11 mouse cellular contexts compared by ENCODE assay signal in genomic region chr19:6048681-6049410, GRCm38 (mm10). TPM values are rescaled to one million over a fixed set of nuclear protein-coding genes. Genes with fewer than 3 reads are reported as not detected.
DNase-seq lines count a peak whose midpoint lies in the region; ATAC-seq lines count a peak whose summit lies in the region.
"Had no signal": no experiment of that assay in that cellular context is flagged by ENCODE, and none has a peak within 500 bp of the region (broad histone marks: within the 10 kb centered on the region; RNA-seq: fewer than 3 reads in every experiment).

No protein-coding gene starts in this region.

- no peaks in the 10 kb centered on the region for H3K9me3 ChIP-seq in erythroblast, embryonic 14.5 days (ENCODE audit: control insufficient read depth, low read length)
- no peaks in the 10 kb centered on the region for H3K9me3 ChIP-seq in kidney, embryonic 16.5 days (ENCODE audit: low read length)
- H3K9me3 ChIP-seq in embryonic facial prominence, embryonic 12.5 days = no peaks in the 10 kb centered on the region
- no peaks in the 10 kb centered on the region for H3K9me3 ChIP-seq in neural tube, embryonic 13.5 days

- no peak for ATAC-seq in erythroblast, adult 5-6 weeks (replicated peaks; ENCODE audit: low FRiP score, poor library complexity, severe bottlenecking)
- no peak for ATAC-seq in kidney, embryonic 16.5 days (ENCODE audit: low FRiP score, low TSS enrichment)
- no peak for ATAC-seq in embryonic facial prominence, embryonic 12.5 days (ENCODE audit: insufficient number of reproducible peaks, insufficient read depth, low FRiP score, low TSS enrichment)
- ATAC-seq in neural tube, embryonic 13.5 days (ENCODE audit: low read depth) = no peak
- ATAC-seq: forebrain, embryonic 16.5 days had no signal

- peaks cover 72% of the 10 kb centered on the region for H3K36me3 ChIP-seq in erythroblast, embryonic 14.5 days (ENCODE audit: control insufficient read depth)
- H3K36me3 ChIP-seq in kidney, embryonic 16.5 days (ENCODE audit: insufficient read depth, low read length) = peaks cover 59% of the 10 kb centered on the region
- H3K36me3 ChIP-seq in embryonic facial prominence, embryonic 12.5 days = peaks cover 56% of the 10 kb centered on the region
- peaks cover 59% of the 10 kb centered on the region for H3K36me3 ChIP-seq in neural tube, embryonic 13.5 days

- H3K27me3 ChIP-seq in erythroblast, embryonic 14.5 days (ENCODE audit: control insufficient read depth) = no peaks in the 10 kb centered on the region
- no peaks in the 10 kb centered on the region for H3K27me3 ChIP-seq in kidney, embryonic 16.5 days (ENCODE audit: insufficient read depth, low read length)
- H3K27me3 ChIP-seq in embryonic facial prominence, embryonic 12.5 days = no peaks in the 10 kb centered on the region
- no peaks in the 10 kb centered on the region for H3K27me3 ChIP-seq in neural tube, embryonic 13.5 days

- H3K9ac ChIP-seq in kidney, embryonic 16.5 days (replicated peaks; ENCODE audit: low read length) = 0 out of 2 replicates have a peak overlapping the region, but pooled peaks have one; percentile 22
- H3K9ac ChIP-seq in embryonic facial prominence, embryonic 12.5 days = 0 out of 2 replicates have a peak overlapping the region, but pooled peaks have one; percentile 90
- no peak overlapping the region for H3K9ac ChIP-seq in neural tube, embryonic 13.5 days

- H3K27ac ChIP-seq in kidney, embryonic 16.5 days (ENCODE audit: low read length) = no peak overlapping the region
- H3K27ac ChIP-seq in embryonic facial prominence, embryonic 12.5 days = no peak overlapping the region
- no peak overlapping the region for H3K27ac ChIP-seq in neural tube, embryonic 13.5 days (replicated peaks)

- WGBS in kidney, embryonic 16.5 days = 84% methylated on average over 11 of the region's 11 CpGs
- WGBS in embryonic facial prominence, embryonic 12.5 days = 89% methylated on average over 11 of the region's 11 CpGs
- WGBS in neural tube, embryonic 13.5 days = 91% methylated on average over 11 of the region's 11 CpGs

- no peak overlapping the region for H3K4me2 ChIP-seq in kidney, embryonic 16.5 days (replicated peaks; ENCODE audit: low read depth, low read length)
- H3K4me2 ChIP-seq in embryonic facial prominence, embryonic 12.5 days (replicated peaks) = no peak overlapping the region
- peak overlapping the region; percentile 99; the same call in 1 of the 2 replicates for H3K4me2 ChIP-seq in neural tube, embryonic 13.5 days

- peaks cover 55% of the 10 kb centered on the region for H3K4me1 ChIP-seq in erythroblast, embryonic 14.5 days (ENCODE audit: control insufficient read depth)
- H3K4me1 ChIP-seq in kidney, embryonic 16.5 days (ENCODE audit: insufficient read depth, low read length) = peaks cover 16% of the 10 kb centered on the region
- H3K4me1 ChIP-seq in embryonic facial prominence, embryonic 12.5 days = peaks cover 17% of the 10 kb centered on the region
- peaks cover 27% of the 10 kb centered on the region for H3K4me1 ChIP-seq in neural tube, embryonic 13.5 days (replicated peaks)

- H3K4me3 ChIP-seq in erythroblast, embryonic 14.5 days (replicated peaks) = peak overlapping the region; percentile 95
- no peak overlapping the region for H3K4me3 ChIP-seq in kidney, embryonic 16.5 days (ENCODE audit: low read length)
- no peak overlapping the region for H3K4me3 ChIP-seq in embryonic facial prominence, embryonic 12.5 days
- H3K4me3 ChIP-seq in neural tube, embryonic 13.5 days = peak overlapping the region; percentile 88; the same call in 1 of the 2 replicates

- DNase-seq in kidney, postnatal 25 days = no peak
- DNase-seq in layer of hippocampus, adult 9-11 months = no peak
- no peak for DNase-seq in gastrocnemius, postnatal 10 days
- DNase-seq: layer of hippocampus, postnatal 36 days; lung, postnatal 36 days had no signal

RNA-seq across cellular contexts. Expression of gene Syvn1, which starts 2.5 kb away (rescaled TPM):
- polyA plus RNA-seq in erythroblast, embryonic 14.5 days (2012) = 9.5 and 10.2 TPM in 2 replicates
- total RNA-seq in erythroblast, adult 5-6 weeks (2015; ENCODE audit: low replicate concordance) = 35.5 and 43.0 TPM in 2 replicates
- total RNA-seq in erythroblast, adult 5-6 weeks (2017; ENCODE audit: low replicate concordance) = 9.9 and 16.0 TPM in 2 replicates
- polyA plus RNA-seq in kidney, embryonic 16.5 days (2015; fragmentation: Nextera tagmentation; extraction: Ambion mirVana) = 33.1 and 39.0 TPM in 2 replicates
- 26.4 and 29.8 TPM in 2 replicates for polyA plus RNA-seq in embryonic facial prominence, embryonic 12.5 days (2016; fragmentation: Nextera tagmentation; extraction: Ambion mirVana)
- polyA plus RNA-seq in neural tube, embryonic 13.5 days (2015; fragmentation: Nextera tagmentation; extraction: Ambion mirVana) = 36.2 and 37.0 TPM in 2 replicates
- 10 to 100 TPM; 18.4 to 22.1 TPM for total RNA-seq in gastrocnemius, postnatal 10 days (2021)

RNA-seq across cellular contexts. Expression of gene Mrpl49, which starts 8.7 kb away (rescaled TPM):
- polyA plus RNA-seq in erythroblast, embryonic 14.5 days (2012) = 4.9 and 6.3 TPM in 2 replicates
- 10.0 and 15.3 TPM in 2 replicates for total RNA-seq in erythroblast, adult 5-6 weeks (2015; ENCODE audit: low replicate concordance)
- 8.1 and 10.2 TPM in 2 replicates for total RNA-seq in erythroblast, adult 5-6 weeks (2017; ENCODE audit: low replicate concordance)
- polyA plus RNA-seq in kidney, embryonic 16.5 days (2015; fragmentation: Nextera tagmentation; extraction: Ambion mirVana) = 83.2 and 87.2 TPM in 2 replicates
- polyA plus RNA-seq in embryonic facial prominence, embryonic 12.5 days (2016; fragmentation: Nextera tagmentation; extraction: Ambion mirVana) = 79.3 and 79.4 TPM in 2 replicates
- 65.5 and 68.2 TPM in 2 replicates for polyA plus RNA-seq in neural tube, embryonic 13.5 days (2015; fragmentation: Nextera tagmentation; extraction: Ambion mirVana)
- total RNA-seq in gastrocnemius, postnatal 10 days (2021) = 10 to 100 TPM; 34.1 to 36.3 TPM

RNA-seq across cellular contexts. Expression of gene Fau, which starts 8.8 kb away (rescaled TPM):
- polyA plus RNA-seq in erythroblast, embryonic 14.5 days (2012) = 521 and 530 TPM in 2 replicates
- total RNA-seq in erythroblast, adult 5-6 weeks (2015; ENCODE audit: low replicate concordance) = 503 and 517 TPM in 2 replicates
- 317 and 511 TPM in 2 replicates for total RNA-seq in erythroblast, adult 5-6 weeks (2017; ENCODE audit: low replicate concordance)
- polyA plus RNA-seq in kidney, embryonic 16.5 days (2015; fragmentation: Nextera tagmentation; extraction: Ambion mirVana) = 644 and 690 TPM in 2 replicates
- polyA plus RNA-seq in embryonic facial prominence, embryonic 12.5 days (2016; fragmentation: Nextera tagmentation; extraction: Ambion mirVana) = 703 and 704 TPM in 2 replicates
- polyA plus RNA-seq in neural tube, embryonic 13.5 days (2015; fragmentation: Nextera tagmentation; extraction: Ambion mirVana) = 578 and 624 TPM in 2 replicates
- total RNA-seq in gastrocnemius, postnatal 10 days (2021) = 100 to 1,000 TPM; 669 to 708 TPM

RNA-seq across cellular contexts. Expression of gene Znhit2, which starts 12.1 kb away (rescaled TPM):
- 8.6 and 9.3 TPM in 2 replicates for polyA plus RNA-seq in erythroblast, embryonic 14.5 days (2012)
- 1.3 and 2.7 TPM in 2 replicates for total RNA-seq in erythroblast, adult 5-6 weeks (2015; ENCODE audit: low replicate concordance)
- 2.5 and 6.3 TPM in 2 replicates for total RNA-seq in erythroblast, adult 5-6 weeks (2017; ENCODE audit: low replicate concordance)
- polyA plus RNA-seq in kidney, embryonic 16.5 days (2015; fragmentation: Nextera tagmentation; extraction: Ambion mirVana) = 35.4 and 37.7 TPM in 2 replicates
- 38.1 and 39.3 TPM in 2 replicates for polyA plus RNA-seq in embryonic facial prominence, embryonic 12.5 days (2016; fragmentation: Nextera tagmentation; extraction: Ambion mirVana)
- 28.1 and 33.7 TPM in 2 replicates for polyA plus RNA-seq in neural tube, embryonic 13.5 days (2015; fragmentation: Nextera tagmentation; extraction: Ambion mirVana)
- 10 to 100 TPM; 10.6 to 11.0 TPM for total RNA-seq in gastrocnemius, postnatal 10 days (2021)

RNA-seq across cellular contexts. Expression of gene Tm7sf2, which starts 19.3 kb away (rescaled TPM):
- 0.31 and 1.4 TPM in 2 replicates for polyA plus RNA-seq in erythroblast, embryonic 14.5 days (2012)
- total RNA-seq in erythroblast, adult 5-6 weeks (2015; ENCODE audit: low replicate concordance) = 1.2 and 2.3 TPM in 2 replicates
- 0.98 and 4.2 TPM in 2 replicates for total RNA-seq in erythroblast, adult 5-6 weeks (2017; ENCODE audit: low replicate concordance)
- polyA plus RNA-seq in kidney, embryonic 16.5 days (2015; fragmentation: Nextera tagmentation; extraction: Ambion mirVana) = 22.8 and 28.6 TPM in 2 replicates
- 31.9 and 33.2 TPM in 2 replicates for polyA plus RNA-seq in embryonic facial prominence, embryonic 12.5 days (2016; fragmentation: Nextera tagmentation; extraction: Ambion mirVana)
- 48.4 and 49.6 TPM in 2 replicates for polyA plus RNA-seq in neural tube, embryonic 13.5 days (2015; fragmentation: Nextera tagmentation; extraction: Ambion mirVana)
- total RNA-seq in gastrocnemius, postnatal 10 days (2021) = 1 to 10 TPM; 4.7 to 5.8 TPM

Comparison
In these comparisons a context has a peak if more than half of its experiments do, and no peak if none do; other contexts are left out.
1. H3K4me3 ChIP-seq: peak in erythroblast, embryonic 14.5 days (single experiment) and neural tube, embryonic 13.5 days (single experiment); none in kidney, embryonic 16.5 days (single experiment) and embryonic facial prominence, embryonic 12.5 days (single experiment).